Mouse (Mus musculus) limb, embryonic 15.5 days (tissue): ENCODE results near the gene Olfr1218. TPM values are rescaled to one million over a fixed set of nuclear protein-coding genes. Genes with fewer than 3 reads are reported as not detected.
"Not testable (repeated sequence)": the region's sequence is repeated elsewhere in the genome, so short reads cannot be mapped to it uniquely, and the experiment has no call there.

Experiments
- ATAC-seq: fragments of 200-750 bp; cut with Nextera tagmentation; 2 replicates; pipeline ENCODE4 v1.8.0; 2017; ENCODE audit warnings: low read depth, moderate TSS enrichment; ENCODE audit not compliant: insufficient number of reproducible peaks, low FRiP score, low TSS enrichment
- H3K27ac ChIP-seq: fragments of 300-500 bp; sonication (generic); 2 replicates; pipeline ENCODE4 v1.5.1; 2015; ENCODE audit warnings: moderate library complexity, mild to moderate bottlenecking, inconsistent platforms
- H3K27me3 ChIP-seq: fragments of 300-500 bp; sonication (generic); 2 replicates; pipeline ENCODE4 v1.6.1; 2015; ENCODE audit warnings: inconsistent platforms
- H3K36me3 ChIP-seq: fragments of 300-500 bp; sonication (generic); 2 replicates; pipeline ENCODE4 v1.6.1; 2015; ENCODE audit warnings: inconsistent platforms
- H3K4me1 ChIP-seq: fragments of 300-500 bp; sonication (generic); 2 replicates; pipeline ENCODE4 v1.6.1; 2015; ENCODE audit warnings: inconsistent platforms
- H3K4me2 ChIP-seq: fragments of 300-500 bp; sonication (generic); 2 replicates; pipeline ENCODE4 v1.6.1; 2015; ENCODE audit warnings: mild to moderate bottlenecking, inconsistent platforms
- H3K4me3 ChIP-seq: fragments of 300-500 bp; sonication (generic); 2 replicates; pipeline ENCODE4 v1.5.1; 2015; ENCODE audit warnings: mild to moderate bottlenecking, inconsistent platforms
- H3K9ac ChIP-seq: fragments of 300-500 bp; sonication (generic); 2 replicates; pipeline ENCODE4 v1.6.1; 2015; ENCODE audit warnings: inconsistent platforms
- H3K9me3 ChIP-seq: fragments of 300-500 bp; sonication (generic); 2 replicates; pipeline ENCODE4 v1.6.1; 2016; ENCODE audit warnings: inconsistent platforms
- WGBS: fragments of 180-500 bp; shearing (Covaris S2); methylation state at CpG from one replicate; pipeline ENCODE4 v1.1.7; 2015; 5-methylcytosine and 5-hydroxymethylcytosine counted together
- polyA plus RNA-seq: library from polyadenylated mRNA; unstranded; fragments of >200 nt; fragmentation: Nextera tagmentation; extraction: Ambion mirVana; gene quantifications from 2 replicates; pipeline ENCODE4 v1.2.1, GENCODE M21; 2015

Gene Olfr1218
- not detected in 2 replicates for polyA plus RNA-seq

DNA sequence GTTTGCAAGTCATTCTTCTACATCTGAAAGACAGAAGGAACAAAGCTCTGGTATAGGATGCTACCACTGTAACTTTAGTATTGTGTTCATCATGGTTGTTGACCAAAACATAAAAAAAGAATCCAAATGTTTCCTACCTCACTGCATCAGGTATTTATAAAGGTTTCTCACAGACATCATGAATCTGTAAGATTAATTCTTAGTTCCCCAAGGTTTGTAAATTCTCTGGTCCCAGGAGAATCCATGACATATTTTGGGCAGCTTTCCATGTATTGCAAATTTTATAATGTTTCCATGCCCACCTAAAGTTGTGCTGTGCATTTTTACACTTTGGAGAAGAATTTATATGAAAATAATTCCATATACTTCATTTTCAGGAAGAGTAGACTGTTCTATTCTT lies at the start of gene Olfr1218:
Olfr1218 (minus strand) TSS at position 101 of the 400 bp plus-strand sequence.
- ATAC-seq, result no peak
- H3K27me3 ChIP-seq, result no peaks in the 10 kb centered on the region
- H3K4me2 ChIP-seq, result no peak within 1 kb of the TSS
- H3K4me1 ChIP-seq, result no peaks in the 10 kb centered on the region
- H3K9me3 ChIP-seq, result no peaks in the 10 kb centered on the region
- H3K36me3 ChIP-seq, result no peaks in the 10 kb centered on the region
- H3K4me3 ChIP-seq, result no peak within 1 kb of the TSS
- H3K9ac ChIP-seq, result no peak within 1 kb of the TSS
- H3K27ac ChIP-seq, result no peak within 1 kb of the TSS

DNA sequence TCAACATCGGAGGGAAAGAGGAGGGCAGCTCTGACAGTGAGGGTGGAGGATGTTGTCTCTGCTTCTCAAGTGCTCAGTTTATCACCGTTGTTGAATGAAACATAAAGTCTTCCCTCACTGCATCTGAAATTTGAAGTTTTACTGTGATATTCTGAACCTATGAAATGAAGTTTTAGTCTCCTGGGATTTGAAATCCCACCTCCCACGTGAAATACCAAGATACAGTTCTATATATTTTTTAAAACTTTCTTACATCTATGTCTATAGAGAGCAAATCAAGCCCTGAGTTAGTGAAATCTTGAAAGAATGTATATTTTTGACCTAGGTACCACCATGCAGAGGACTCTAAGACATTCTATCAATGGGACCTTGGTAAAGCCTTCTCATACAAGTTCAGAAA lies 45.7 kb upstream of the Olfr1218 start, which contains the start of gene Olfr1220:
Olfr1220 (minus strand) TSS at position 101 of the 400 bp plus-strand sequence.
- no peak for ATAC-seq
- 74% methylated on average over 3 of the region's 3 CpGs for WGBS

GRCm38 (mm10) chr2:89105651-89106050 lies 44.7 kb upstream of the Olfr1218 start:
- no peak overlapping the region for H3K4me3 ChIP-seq
- no peak for ATAC-seq
- no peaks in the 10 kb centered on the region for H3K9me3 ChIP-seq
- no peaks in the 10 kb centered on the region for H3K27me3 ChIP-seq
- H3K4me2 ChIP-seq, result no peak overlapping the region
- H3K36me3 ChIP-seq, result no peaks in the 10 kb centered on the region
- H3K27ac ChIP-seq, result no peak overlapping the region
- H3K4me1 ChIP-seq, result no peaks in the 10 kb centered on the region
- no peak overlapping the region for H3K9ac ChIP-seq

More for the DNA sequence above, 45.7 kb upstream of the Olfr1218 start, which contains the start of gene Olfr1220:
- no peaks in the 10 kb centered on the region for H3K4me1 ChIP-seq
- no peaks in the 10 kb centered on the region for H3K36me3 ChIP-seq
- no peak within 1 kb of the TSS for H3K4me2 ChIP-seq
- H3K9me3 ChIP-seq, result no peaks in the 10 kb centered on the region
- no peak within 1 kb of the TSS for H3K4me3 ChIP-seq
- H3K27me3 ChIP-seq, result no peaks in the 10 kb centered on the region
- no peak within 1 kb of the TSS for H3K27ac ChIP-seq
- H3K9ac ChIP-seq, result no peak within 1 kb of the TSS

- WGBS, result 80% methylated on average over 1 of the region's 1 CpGs
- Histone ChIP-seq H3K36me3 (no peaks in the 10 kb centered on the region), H3K9ac (no peak overlapping the region)
These were observed 32.9 kb upstream of the Olfr1218 start for GRCm38 (mm10) chr2:89093848-89094247.

DNA sequence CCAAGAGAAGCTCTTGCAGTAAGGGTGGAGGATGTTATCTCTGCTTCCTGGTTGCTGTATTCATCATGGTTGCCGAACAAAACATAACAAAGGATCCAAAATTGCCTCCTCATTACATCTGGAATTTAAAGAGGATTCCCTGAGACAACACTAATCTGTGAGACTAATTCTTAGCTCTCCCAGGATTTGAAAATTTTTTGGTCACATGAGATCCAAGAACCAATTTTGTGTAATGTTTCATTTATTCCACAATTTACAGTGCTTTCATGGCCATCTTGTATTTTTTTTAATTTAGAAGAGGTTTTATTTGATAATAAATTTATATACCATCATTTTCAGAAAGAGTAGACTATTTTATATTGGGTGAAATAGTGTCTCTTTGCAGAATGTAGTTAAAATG lies 22.4 kb upstream of the Olfr1218 start, which contains the start of gene Olfr1219:
Olfr1219 (minus strand) TSS at position 101 of the 400 bp plus-strand sequence.
- Histone ChIP-seq H3K36me3 (no peaks in the 10 kb centered on the region), H3K27me3 (no peaks in the 10 kb centered on the region)

More at GRCm38 (mm10) chr2:89093848-89094247, 32.9 kb upstream of the Olfr1218 start:
- no peak for ATAC-seq
- H3K4me2 ChIP-seq, result no peak overlapping the region
- H3K27me3 ChIP-seq, result no peaks in the 10 kb centered on the region
- H3K4me1 ChIP-seq, result no peaks in the 10 kb centered on the region
- H3K27ac ChIP-seq, result no peak overlapping the region
- H3K9me3 ChIP-seq, result no peaks in the 10 kb centered on the region
- H3K4me3 ChIP-seq, result no peak overlapping the region

DNA sequence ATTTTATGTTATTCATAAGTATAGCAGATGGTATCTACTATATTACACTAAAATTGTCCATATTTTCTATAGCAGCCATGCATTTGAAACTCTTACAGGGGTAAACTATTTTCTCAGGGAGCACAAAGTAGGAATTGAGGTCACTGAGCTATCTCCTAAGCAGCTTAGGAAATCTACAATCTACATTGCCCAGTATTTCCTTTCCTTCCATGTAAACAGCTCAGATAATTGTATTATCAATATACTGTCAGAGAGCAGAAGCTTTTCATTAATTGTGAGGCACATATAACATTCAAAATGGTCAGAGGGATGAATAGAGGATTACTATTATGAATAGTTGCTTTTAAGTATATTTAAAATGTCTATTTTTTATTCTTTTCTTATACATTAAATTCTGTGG lies 20.5 kb upstream of the Olfr1218 start:
- Histone ChIP-seq H3K36me3 (no peaks in the 10 kb centered on the region), H3K4me1 (no peaks in the 10 kb centered on the region), H3K9ac (no peak overlapping the region), H3K27me3 (no peaks in the 10 kb centered on the region), H3K27ac (no peak overlapping the region), H3K9me3 (no peaks in the 10 kb centered on the region), H3K4me2 (no peak overlapping the region), H3K4me3 (no peak overlapping the region)
- ATAC-seq, result no peak

More for the DNA sequence above, 22.4 kb upstream of the Olfr1218 start, which contains the start of gene Olfr1219:
- Histone ChIP-seq H3K4me3 (no peak within 1 kb of the TSS), H3K4me2 (no peak within 1 kb of the TSS), H3K27ac (no peak within 1 kb of the TSS), H3K9ac (no peak within 1 kb of the TSS), H3K4me1 (no peaks in the 10 kb centered on the region), H3K9me3 (no peaks in the 10 kb centered on the region)
- no peak for ATAC-seq
- WGBS, result 73% methylated on average over 1 of the region's 1 CpGs

- Histone ChIP-seq H3K9me3 (no peaks in the 10 kb centered on the region), H3K4me2 (no peak within 1 kb of the TSS), H3K4me1 (no peaks in the 10 kb centered on the region), H3K36me3 (no peaks in the 10 kb centered on the region), H3K27me3 (no peaks in the 10 kb centered on the region), H3K9ac (no peak within 1 kb of the TSS), H3K27ac (no peak within 1 kb of the TSS), H3K4me3 (no peak within 1 kb of the TSS)
- WGBS, result 73% methylated on average over 2 of the region's 2 CpGs
- no peak for ATAC-seq
These were observed 29.0 kb downstream of the Olfr1218 start, which contains the start of gene Olfr1217 for GRCm38 (mm10) chr2:89031965-89032364. Olfr1217 (minus strand) TSS chr2:89032065.

GRCm38 (mm10) chr2:89021436-89021835 lies 39.6 kb downstream of the Olfr1218 start:
- not testable (repeated sequence) for H3K9ac ChIP-seq, H3K4me3 ChIP-seq, ATAC-seq, H3K4me2 ChIP-seq, H3K27ac ChIP-seq, H3K4me1 ChIP-seq, H3K36me3 ChIP-seq, H3K9me3 ChIP-seq, H3K27me3 ChIP-seq
- 67% methylated on average over 3 of the region's 3 CpGs for WGBS

GRCm38 (mm10) chr2:89018240-89018639 lies 42.7 kb downstream of the Olfr1218 start, which contains the start of gene Olfr1216:
Olfr1216 (minus strand) TSS chr2:89018340.
- no peak within 1 kb of the TSS for H3K4me2 ChIP-seq
- ATAC-seq, result no peak
- WGBS, result 65% methylated on average over 1 of the region's 1 CpGs
- no peak within 1 kb of the TSS for H3K4me3 ChIP-seq
- no peaks in the 10 kb centered on the region for H3K36me3 ChIP-seq
- H3K27me3 ChIP-seq, result no peaks in the 10 kb centered on the region
- no peak within 1 kb of the TSS for H3K9ac ChIP-seq
- no peak within 1 kb of the TSS for H3K27ac ChIP-seq
- no peaks in the 10 kb centered on the region for H3K9me3 ChIP-seq
- no peaks in the 10 kb centered on the region for H3K4me1 ChIP-seq

DNA sequence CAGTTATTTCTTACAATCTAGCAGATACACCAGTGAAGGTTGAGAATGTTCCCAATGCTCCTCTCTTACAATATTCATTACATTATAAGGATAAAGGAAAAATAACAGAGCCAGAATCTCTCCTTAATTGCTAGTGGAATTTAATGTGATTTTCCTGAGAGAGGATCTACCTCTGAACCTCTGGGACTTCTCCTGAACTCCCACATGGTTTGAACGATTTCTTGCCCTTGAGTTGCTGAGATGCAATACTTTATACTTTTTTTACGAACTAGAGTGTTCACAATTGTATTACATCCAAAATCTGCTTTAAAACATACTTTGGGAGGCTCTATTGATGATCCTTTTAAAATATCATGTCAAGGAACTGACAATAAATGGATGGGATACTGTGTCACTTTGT lies 54.1 kb downstream of the Olfr1218 start, which contains the start of gene Olfr1215:
Olfr1215 (minus strand) TSS at position 101 of the 400 bp plus-strand sequence.
- Histone ChIP-seq H3K4me2 (no peak within 1 kb of the TSS), H3K27ac (no peak within 1 kb of the TSS), H3K27me3 (no peaks in the 10 kb centered on the region), H3K9me3 (no peaks in the 10 kb centered on the region), H3K36me3 (no peaks in the 10 kb centered on the region), H3K4me3 (no peak within 1 kb of the TSS), H3K4me1 (no peaks in the 10 kb centered on the region), H3K9ac (no peak within 1 kb of the TSS)
- WGBS, result 66% methylated on average over 2 of the region's 2 CpGs
- no peak for ATAC-seq

Other genes starting within 250 kb of the Olfr1218 start
- not detected in 2 replicates for gene Olfr1202, start 246.7 kb downstream of the Olfr1218 start, polyA plus RNA-seq
- not detected in 2 replicates for gene Olfr1205, start 231.4 kb downstream of the Olfr1218 start, polyA plus RNA-seq
- not detected in 2 replicates for gene Olfr1204, start 211.9 kb downstream of the Olfr1218 start, polyA plus RNA-seq
- not detected in 2 replicates for gene Olfr1206, start 198.0 kb downstream of the Olfr1218 start, polyA plus RNA-seq
- not detected in 2 replicates for gene Olfr1208, start 158.9 kb downstream of the Olfr1218 start, polyA plus RNA-seq
- gene Olfr1209, start 146.0 kb downstream of the Olfr1218 start, polyA plus RNA-seq, result not detected in 2 replicates
- not detected in 2 replicates for gene Olfr1211, start 123.1 kb downstream of the Olfr1218 start, polyA plus RNA-seq
- gene Olfr1212, start 107.2 kb downstream of the Olfr1218 start, polyA plus RNA-seq, result not detected in 2 replicates
- not detected in 2 replicates for gene Gm13762, start 80.9 kb downstream of the Olfr1218 start, polyA plus RNA-seq
- not detected in 2 replicates for gene Olfr1214, start 68.5 kb downstream of the Olfr1218 start, polyA plus RNA-seq
- not detected in 2 replicates for gene Olfr1215, start 54.2 kb downstream of the Olfr1218 start, polyA plus RNA-seq
- gene Olfr1216, start 42.8 kb downstream of the Olfr1218 start, polyA plus RNA-seq, result not detected in 2 replicates
- not detected in 2 replicates for gene Olfr1217, start 29.1 kb downstream of the Olfr1218 start, polyA plus RNA-seq
- not detected in 2 replicates for gene Olfr1219, start 22.3 kb upstream of the Olfr1218 start, polyA plus RNA-seq
- not detected in 2 replicates for gene Olfr1220, start 45.6 kb upstream of the Olfr1218 start, polyA plus RNA-seq
- not detected in 2 replicates for gene Olfr1221, start 56.1 kb upstream of the Olfr1218 start, polyA plus RNA-seq
- not detected in 2 replicates for gene Olfr1222, start 71.9 kb upstream of the Olfr1218 start, polyA plus RNA-seq
- gene Olfr1223, start 90.4 kb upstream of the Olfr1218 start, polyA plus RNA-seq, result not detected in 2 replicates
- gene Olfr1224-ps1, start 102.9 kb upstream of the Olfr1218 start, polyA plus RNA-seq, result not detected in 2 replicates
- gene Olfr1225, start 113.5 kb upstream of the Olfr1218 start, polyA plus RNA-seq, result not detected in 2 replicates
- not detected in 2 replicates for gene Olfr1226, start 138.9 kb upstream of the Olfr1218 start, polyA plus RNA-seq
- not detected in 2 replicates for gene Olfr1228, start 192.9 kb upstream of the Olfr1218 start, polyA plus RNA-seq
- not detected in 2 replicates for gene Olfr1229, start 226.8 kb upstream of the Olfr1218 start, polyA plus RNA-seq
- gene Olfr1230, start 236.1 kb upstream of the Olfr1218 start, polyA plus RNA-seq, result not detected in 2 replicates
- gene Olfr1231, start 245.9 kb upstream of the Olfr1218 start, polyA plus RNA-seq, result not detected in 2 replicates